Mouse (Mus musculus) C2C12 (cell line): ENCODE measurements at regions not wholly inside any gene's neighbourhood (a gene's known extent, or its start where the extent isn't known, plus 50 kb on each side); places are given as distances from the start of the nearest gene placed in this dataset.

Source experiments
- CTCF ChIP-seq: IDR thresholded peaks from one replicate; pipeline ENCODE4 v1.5.1; 2011; ENCODE audit not compliant: control insufficient read depth, insufficient read depth, insufficient read length
- FOSL1 ChIP-seq: IDR thresholded peaks from one replicate; pipeline ENCODE4 v1.8.0; 2011; ENCODE audit warnings: mild to moderate bottlenecking, low read length; ENCODE audit not compliant: poor library complexity, insufficient read depth, severe bottlenecking
- MAX ChIP-seq: IDR thresholded peaks from one replicate; pipeline ENCODE4 v1.6.1; 2011; ENCODE audit warnings: mild to moderate bottlenecking, control low read depth
- MYOG ChIP-seq: IDR thresholded peaks from one replicate; pipeline ENCODE4 v1.6.1; 2011; ENCODE audit not compliant: control insufficient read depth, insufficient read length; ENCODE audit errors: extremely low read depth
- USF1 ChIP-seq: IDR thresholded peaks from one replicate; pipeline ENCODE4 v1.6.1; 2011; ENCODE audit warnings: low read depth, mild to moderate bottlenecking, control low read depth, moderate library complexity

GRCm38 (mm10) chr6:49901512-49901911 is 79.0 kb downstream of the Npy start:
- TF ChIP-seq CTCF (no peak), MAX (no peak), MYOG (no peak), USF1 (no peak), FOSL1 (no peak)
